Mouse (Mus musculus) myocyte (in vitro differentiated cells): ENCODE data around the gene Tmem45a.

Source experiments
- REST ChIP-seq: IDR thresholded peaks from one replicate; pipeline ENCODE4 v1.6.1; 2011; ENCODE audit warnings: mild to moderate bottlenecking, control low read depth, moderate library complexity; ENCODE audit not compliant: insufficient read depth, insufficient read length
- USF1 ChIP-seq: IDR thresholded peaks from one replicate; pipeline ENCODE4 v1.6.1; 2011; ENCODE audit warnings: low read depth, mild to moderate bottlenecking, control low read depth, moderate library complexity

GRCm38 (mm10) chr16:56867591-56867990 is 18.4 kb downstream of the Tmem45a start:
- TF ChIP-seq REST: no peak
- TF ChIP-seq USF1: no peak
